Mouse (Mus musculus): ENCODE measurements around the gene Mcpt2. TPM values are rescaled to one million over a fixed set of nuclear protein-coding genes. Genes with fewer than 3 reads are reported as not detected.
"Not testable (repeated sequence)": the region's sequence is repeated elsewhere in the genome, so short reads cannot be mapped to it uniquely, and the experiment has no call there.

Gene Mcpt2
- not detected for total RNA-seq (2021)

GRCm38 (mm10) chr14:56041792-56042191 is at the start of gene Mcpt2:
Mcpt2 (plus strand) TSS chr14:56042041.
- DNase-seq (ENCODE audit: low spot score in 2 of 2); intact Hi-C loops (cut with DNase I): not testable (repeated sequence)

GRCm38 (mm10) chr14:56013147-56013546 is 28.7 kb upstream of the Mcpt2 start:
- intact Hi-C loops (cut with DNase I): no loop called here
- no peak for DNase-seq (ENCODE audit: low spot score in 2 of 2)

DNA sequence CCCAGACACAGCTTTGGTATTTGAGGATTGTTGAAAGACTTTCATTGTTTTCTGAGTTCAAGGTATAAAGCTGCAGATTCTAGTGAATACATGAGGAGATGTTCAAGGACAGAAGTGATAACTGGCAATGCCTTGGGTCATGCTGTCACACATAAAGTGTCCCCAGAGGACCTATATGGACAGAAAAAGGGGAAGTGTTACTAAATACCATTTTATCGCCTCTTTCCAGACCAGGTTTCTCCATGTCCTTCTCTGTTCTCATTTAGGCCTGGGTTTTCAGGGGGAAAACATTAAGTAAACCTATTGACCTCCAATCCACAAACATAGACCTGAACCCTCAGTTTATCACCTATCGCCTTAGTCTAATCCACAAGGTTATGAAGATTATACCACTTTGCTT is 27.9 kb upstream of the Mcpt2 start:
- intact Hi-C loops (cut with DNase I): no loop called here
- DNase-seq (ENCODE audit: low spot score in 2 of 2): no peak

GRCm38 (mm10) chr14:56017671-56018070 is 24.2 kb upstream of the Mcpt2 start, which contains the start of gene Mcpt1:
Mcpt1 (plus strand) TSS chr14:56017971.
- intact Hi-C loops (cut with DNase I); DNase-seq (ENCODE audit: low spot score in 2 of 2): not testable (repeated sequence)

DNA sequence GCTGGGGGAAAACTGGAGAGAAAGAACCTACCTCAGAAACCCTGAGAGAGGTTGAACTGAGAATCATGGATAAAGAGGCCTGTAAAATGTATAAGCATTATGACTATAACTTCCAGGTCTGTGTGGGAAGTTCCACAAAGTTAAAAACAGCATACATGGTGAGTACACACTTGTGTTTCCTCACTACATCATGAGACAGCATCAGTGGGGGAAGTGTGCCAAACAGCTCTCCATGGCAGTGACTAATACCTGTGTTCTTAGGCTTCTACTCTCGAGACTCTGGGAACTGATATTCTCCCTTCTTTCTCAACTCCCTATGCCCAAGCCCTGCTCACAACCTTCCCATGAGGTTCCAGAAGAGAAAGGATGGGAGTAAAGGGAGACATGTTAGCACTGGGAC is 22.4 kb upstream of the Mcpt2 start:
- intact Hi-C loops (cut with DNase I): no loop called here
- peak in 1 of 2 experiments; percentile 72 for DNase-seq (ENCODE audit: low spot score in 2 of 2)

DNA sequence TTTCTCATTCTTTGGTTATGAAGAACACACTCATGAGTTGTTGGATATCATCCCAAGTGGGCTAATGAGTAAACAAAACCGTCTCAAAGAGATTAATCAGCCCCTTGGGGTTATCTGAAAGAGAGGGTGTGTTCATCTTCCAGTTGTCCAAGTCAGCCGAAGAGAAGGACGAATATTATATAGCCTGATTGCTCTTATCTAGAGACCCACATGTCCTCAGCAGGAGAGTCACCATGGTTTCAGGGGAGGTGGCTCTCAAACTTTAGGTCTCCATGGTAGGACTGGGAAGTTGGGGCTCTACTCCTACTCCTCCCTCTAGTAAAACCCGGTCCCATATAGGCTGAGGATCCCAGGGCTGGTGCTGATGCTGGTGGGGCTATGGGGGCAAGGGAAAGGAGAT is 20.5 kb upstream of the Mcpt2 start:
- DNase-seq (ENCODE audit: low spot score in 2 of 2); intact Hi-C loops (cut with DNase I): not testable (repeated sequence)

DNA sequence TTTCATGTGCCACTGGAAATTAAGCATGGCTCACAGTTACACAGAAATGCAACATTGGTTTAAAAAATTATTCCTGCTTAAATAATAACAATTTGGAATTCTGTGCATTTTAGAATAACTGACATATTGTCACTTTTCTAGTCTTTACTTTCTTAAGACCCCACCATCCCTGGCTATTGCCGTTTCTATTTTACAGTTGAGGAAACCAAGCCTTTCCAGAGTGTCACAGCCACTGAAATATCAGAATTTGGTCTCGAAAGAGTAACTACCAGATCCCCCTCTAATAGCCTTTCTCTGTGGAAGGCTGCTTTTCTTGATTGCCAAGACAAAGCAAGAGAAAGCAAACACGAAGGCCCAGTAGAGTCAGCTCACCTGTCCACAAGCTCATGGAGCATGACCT is 11.4 kb upstream of the Mcpt2 start, which contains the start of gene Mcpt9:
Gene Mcpt9, minus strand, starts transcription at position 101 of the 400 bp plus-strand sequence.
- intact Hi-C loops (cut with DNase I): not testable (repeated sequence)

GRCm38 (mm10) chr14:56034433-56034832 is 7.4 kb upstream of the Mcpt2 start:
- DNase-seq (ENCODE audit: low spot score in 2 of 2): no peak
- intact Hi-C loops (cut with DNase I): no loop called here

More for the DNA sequence above, 11.4 kb upstream of the Mcpt2 start, which contains the start of gene Mcpt9:
- DNase-seq (ENCODE audit: low spot score in 2 of 2): not testable (repeated sequence)

DNA sequence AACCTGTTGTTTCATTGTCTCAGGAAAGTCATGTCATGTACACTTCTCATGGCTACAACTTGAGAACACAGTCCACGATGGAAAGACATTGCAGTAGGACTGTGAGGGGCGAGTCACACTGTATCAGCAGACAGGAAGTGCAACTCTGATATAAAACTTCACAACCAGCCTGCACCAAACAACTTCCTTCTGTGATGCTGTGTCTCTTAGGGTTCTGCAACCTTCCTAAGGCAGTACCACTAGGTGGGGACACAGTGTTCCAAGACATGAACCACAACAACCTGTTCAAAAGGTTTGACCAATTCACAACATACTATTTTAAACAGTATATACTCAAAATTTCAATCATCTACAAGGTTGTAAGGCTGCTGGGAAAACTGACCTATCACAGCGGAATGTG is 13.6 kb downstream of the Mcpt2 start:
- DNase-seq (ENCODE audit: low spot score in 2 of 2): no peak

DNA sequence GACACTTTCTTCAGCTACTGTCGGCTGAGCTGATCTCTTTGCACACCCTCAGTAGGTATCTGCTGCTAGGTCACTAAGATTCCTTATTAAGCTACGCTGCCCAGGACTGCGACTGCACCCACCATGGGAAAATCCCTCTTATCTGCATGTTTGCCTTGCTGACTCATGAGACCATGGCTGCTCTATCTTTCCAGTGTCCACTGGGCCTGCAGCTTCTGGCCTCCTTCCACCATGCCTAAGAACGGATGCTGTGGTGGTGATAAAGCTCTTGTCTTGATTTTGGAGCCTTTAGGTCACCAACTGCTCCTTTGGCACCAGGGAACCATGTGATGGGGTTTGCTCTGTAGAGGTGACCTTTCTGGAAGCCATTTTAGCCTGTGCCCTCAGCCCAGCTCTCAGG is 15.9 kb downstream of the Mcpt2 start:
- intact Hi-C loops (cut with DNase I): no loop called here
- no peak for DNase-seq (ENCODE audit: low spot score in 2 of 2)

More for the DNA sequence above, 13.6 kb downstream of the Mcpt2 start:
- intact Hi-C loops (cut with DNase I): no loop called here

DNA sequence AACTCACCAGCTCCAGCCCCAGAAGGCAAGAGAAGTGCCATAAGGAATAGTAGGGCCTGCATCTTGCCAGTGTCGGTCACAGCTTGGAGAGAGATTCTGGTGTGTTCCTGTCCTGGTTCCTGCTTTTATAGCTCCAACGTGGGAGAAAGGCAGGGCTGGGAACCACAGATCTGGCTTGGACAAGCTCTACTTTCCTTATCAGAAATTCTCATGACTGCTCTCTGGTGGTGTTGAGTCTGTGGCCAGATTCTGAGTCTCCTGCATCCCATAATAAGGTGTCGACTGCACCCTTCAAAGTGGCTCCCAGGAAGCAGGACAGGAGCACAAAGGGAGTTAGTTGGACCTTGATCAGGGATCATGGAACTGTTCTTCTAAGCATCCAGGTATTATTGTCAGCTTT is 20.4 kb downstream of the Mcpt2 start, which contains the start of gene Mcpt4:
Gene Mcpt4, minus strand, starts transcription at position 101 of the 400 bp plus-strand sequence.
- intact Hi-C loops (cut with DNase I); DNase-seq (ENCODE audit: low spot score in 2 of 2): not testable (repeated sequence)

GRCm38 (mm10) chr14:56082016-56082415 is 40.2 kb downstream of the Mcpt2 start:
- intact Hi-C loops (cut with DNase I): no loop called here
- no peak for DNase-seq (ENCODE audit: low spot score in 2 of 2)

DNA sequence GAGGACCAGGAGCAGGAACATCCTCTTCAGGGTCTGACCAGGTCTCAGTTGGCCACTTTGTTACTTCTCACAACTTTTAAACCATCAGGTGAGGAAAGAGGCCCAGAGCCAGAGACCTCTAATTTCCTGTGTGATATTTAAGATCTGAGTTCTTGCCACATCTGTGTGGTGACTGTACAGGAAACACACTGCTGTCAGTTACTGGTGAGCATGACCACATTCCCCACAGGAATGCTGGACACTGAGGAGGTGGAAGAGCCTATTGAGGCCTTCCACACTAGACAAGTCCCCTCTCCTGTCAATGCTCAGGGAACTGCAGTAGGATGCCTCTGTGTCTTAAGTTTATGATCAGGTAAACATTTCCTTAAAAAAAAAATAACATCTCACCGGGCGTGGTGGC is 43.3 kb downstream of the Mcpt2 start, which contains the start of gene Mcpt8:
Gene Mcpt8, minus strand, starts transcription at position 107 of the 400 bp plus-strand sequence.
- intact Hi-C loops (cut with DNase I): no loop called here
- DNase-seq (ENCODE audit: low spot score in 2 of 2): no peak

DNA sequence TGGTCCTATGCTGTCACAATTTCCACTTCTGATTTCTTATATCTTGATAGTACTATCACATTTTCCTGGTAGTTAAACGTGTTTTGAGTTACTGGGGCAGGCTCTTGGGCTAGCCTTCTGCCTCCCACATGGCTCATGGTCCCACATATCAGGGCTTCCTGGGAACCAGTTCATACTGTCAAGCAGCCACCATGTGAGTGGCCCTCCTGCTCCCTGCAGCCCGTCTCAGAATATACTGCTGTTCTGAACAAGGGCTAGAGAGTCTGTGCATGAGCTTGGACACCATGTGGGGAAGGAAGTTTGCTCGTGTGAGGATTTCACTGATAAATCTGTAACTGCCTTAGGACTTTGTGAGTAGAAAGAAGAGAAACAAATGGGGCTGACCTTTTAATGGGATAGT is 44.9 kb downstream of the Mcpt2 start:
- intact Hi-C loops (cut with DNase I): no loop called here
- no peak for DNase-seq (ENCODE audit: low spot score in 2 of 2)

- intact Hi-C loops (cut with DNase I): no loop called here
- no peak for DNase-seq (ENCODE audit: low spot score in 2 of 2)
Measured at GRCm38 (mm10) chr14:56093353-56093752, 51.5 kb downstream of the Mcpt2 start.

Small RNA genes within 50 kb of the gene (microRNA-seq; reads per million reads assigned to microRNA genes)
- 0 reads per million in 2 experiments for gene Mir6949

Other genes starting within 250 kb of the Mcpt2 start
- 1 to 10 TPM; 1.3 to 2.6 TPM for gene Nfatc4, start 218.9 kb upstream of the Mcpt2 start, total RNA-seq (2021)
- 10 to 100 TPM in 1 of 2 experiments, 1 to 10 TPM in 1; 6.5 to 10.5 TPM for gene Nynrin, start 188.0 kb upstream of the Mcpt2 start, total RNA-seq (2021)
- under 1 TPM; 0.14 to 0.25 TPM for gene Cbln3, start 157.6 kb upstream of the Mcpt2 start, total RNA-seq (2021)
- gene Khnyn, start 157.1 kb upstream of the Mcpt2 start, total RNA-seq (2021): 10 to 100 TPM; 10.1 to 10.7 TPM
- gene Sdr39u1, start 141.7 kb upstream of the Mcpt2 start, total RNA-seq (2021): 10 to 100 TPM; 96.3 to 96.9 TPM
- not detected for gene Cma1, start 97.4 kb upstream of the Mcpt2 start, total RNA-seq (2021)
- gene Cma2, start 91.1 kb upstream of the Mcpt2 start, total RNA-seq (2021): not detected
- gene Mcpt1, start 24.1 kb upstream of the Mcpt2 start, total RNA-seq (2021): not detected
- gene Mcpt9, start 11.5 kb upstream of the Mcpt2 start, total RNA-seq (2021): not detected
- not detected for gene Mcpt4, start 20.3 kb downstream of the Mcpt2 start, total RNA-seq (2021)
- gene Mcpt8, start 43.2 kb downstream of the Mcpt2 start, total RNA-seq (2021): not detected
- gene Ctsg, start 60.5 kb downstream of the Mcpt2 start, total RNA-seq (2021): not detected
- gene Gzme, start 78.6 kb downstream of the Mcpt2 start, total RNA-seq (2021): not detected
- not detected for gene Gzmd, start 90.6 kb downstream of the Mcpt2 start, total RNA-seq (2021)
- gene Gzmg, start 117.5 kb downstream of the Mcpt2 start, total RNA-seq (2021): not detected
- gene Gzmn, start 132.6 kb downstream of the Mcpt2 start, total RNA-seq (2021): not detected
- not detected for gene Gzmf, start 169.4 kb downstream of the Mcpt2 start, total RNA-seq (2021)
- not detected for gene Gzmc, start 192.6 kb downstream of the Mcpt2 start, total RNA-seq (2021)
- not detected for gene Gzmb, start 220.2 kb downstream of the Mcpt2 start, total RNA-seq (2021)

All from left cerebral cortex, postnatal 25 days (tissue).